Mouse (Mus musculus) hindbrain, embryonic 12.5 days (tissue): ENCODE data around the gene Hyal1. TPM values are rescaled to one million over a fixed set of nuclear protein-coding genes. Genes with fewer than 3 reads are reported as not detected.

Source experiments
- ATAC-seq: fragments of 200-750 bp; cut with Nextera tagmentation; 2 replicates; pipeline ENCODE4 v1.8.0; 2017; ENCODE audit warnings: moderate TSS enrichment; ENCODE audit not compliant: low FRiP score
- H3K27ac ChIP-seq: fragments of 300-500 bp; sonication (generic); 2 replicates; pipeline ENCODE4 v1.5.1; 2016; ENCODE audit warnings: mild to moderate bottlenecking
- H3K27me3 ChIP-seq: fragments of 300-500 bp; sonication (generic); 2 replicates; pipeline ENCODE4 v1.6.1; 2016; ENCODE audit warnings: mild to moderate bottlenecking
- H3K36me3 ChIP-seq: fragments of 300-500 bp; sonication (generic); 2 replicates; pipeline ENCODE4 v1.6.1; 2016; ENCODE audit warnings: mild to moderate bottlenecking
- H3K4me1 ChIP-seq: fragments of 300-500 bp; sonication (generic); 2 replicates; pipeline ENCODE4 v1.6.1; 2016
- H3K4me2 ChIP-seq: fragments of 300-500 bp; sonication (generic); replicated peaks from 2 replicates; pipeline ENCODE4 v1.6.1; 2016; ENCODE audit warnings: mild to moderate bottlenecking
- H3K4me3 ChIP-seq: fragments of 300-500 bp; sonication (generic); 2 replicates; pipeline ENCODE4 v1.5.1; 2016; ENCODE audit warnings: mild to moderate bottlenecking
- H3K9ac ChIP-seq: fragments of 300-500 bp; sonication (generic); 2 replicates; pipeline ENCODE4 v1.6.1; 2016; ENCODE audit warnings: mild to moderate bottlenecking, moderate library complexity
- H3K9me3 ChIP-seq: fragments of 300-500 bp; sonication (generic); replicated peaks from 2 replicates; pipeline ENCODE4 v1.6.1; 2016; ENCODE audit warnings: mild to moderate bottlenecking
- WGBS: fragments of 180-500 bp; shearing (Covaris S2); methylation state at CpG from one replicate; pipeline ENCODE4 v1.1.7; 2016; 5-methylcytosine and 5-hydroxymethylcytosine counted together
- polyA plus RNA-seq: library from polyadenylated mRNA; unstranded; fragments of >200 nt; fragmentation: Nextera tagmentation; extraction: Ambion mirVana; gene quantifications from 2 replicates; pipeline ENCODE4 v1.2.1, GENCODE M21; 2016

The Hyal1 gene
- polyA plus RNA-seq, 1 experiment from 2014 or later: 8.1 TPM

GRCm38 (mm10) chr9:107580501-107581317 is 4.0 kb downstream of the Hyal1 start, which contains the start of gene Hyal3:
Gene Hyal3, plus strand, starts transcription at chr9:107580818.
- no peaks in the 10 kb centered on the region for H3K9me3 ChIP-seq
- peak within 1 kb of the TSS; percentile 97 for H3K4me2 ChIP-seq
- peak within 1 kb of the TSS; percentile 84 for H3K27ac ChIP-seq
- peak within 1 kb of the TSS; percentile 63 for H3K4me3 ChIP-seq
- peak; percentile 76 for ATAC-seq
- peaks cover 9% of the 10 kb centered on the region for H3K36me3 ChIP-seq
- H3K9ac ChIP-seq: peak within 1 kb of the TSS; percentile 79
- H3K4me1 ChIP-seq: peaks cover 33% of the 10 kb centered on the region
- under 1% methylated on average over 32 of the region's 32 CpGs for WGBS
- no peaks in the 10 kb centered on the region for H3K27me3 ChIP-seq

GRCm38 (mm10) chr9:107581584-107581983 is 4.9 kb downstream of the Hyal1 start:
- H3K4me3 ChIP-seq: peak overlapping the region; percentile 63
- H3K27ac ChIP-seq: peak overlapping the region; percentile 84; the same call in 1 of the 2 replicates
- peak overlapping the region; percentile 79; the same call in 1 of the 2 replicates for H3K9ac ChIP-seq
- H3K36me3 ChIP-seq: peaks cover 9% of the 10 kb centered on the region
- H3K4me2 ChIP-seq: peak overlapping the region; percentile 97
- no peaks in the 10 kb centered on the region for H3K9me3 ChIP-seq
- ATAC-seq: no peak
- peaks cover 30% of the 10 kb centered on the region for H3K4me1 ChIP-seq
- no peaks in the 10 kb centered on the region for H3K27me3 ChIP-seq
- WGBS: 78% methylated on average over 4 of the region's 4 CpGs

- H3K9me3 ChIP-seq: no peaks in the 10 kb centered on the region
- no peak for ATAC-seq
- H3K4me2 ChIP-seq: no peak overlapping the region
- peaks cover 22% of the 10 kb centered on the region for H3K4me1 ChIP-seq
- H3K4me3 ChIP-seq: no peak overlapping the region
- no peak overlapping the region for H3K9ac ChIP-seq
- 87% methylated on average over 7 of the region's 7 CpGs for WGBS
- H3K27me3 ChIP-seq: no peaks in the 10 kb centered on the region
- H3K27ac ChIP-seq: no peak overlapping the region
- peaks cover 9% of the 10 kb centered on the region for H3K36me3 ChIP-seq
Measured at GRCm38 (mm10) chr9:107582509-107583062, 5.9 kb downstream of the Hyal1 start.

- H3K27me3 ChIP-seq: no peaks in the 10 kb centered on the region
- H3K9me3 ChIP-seq: no peaks in the 10 kb centered on the region
- no peak overlapping the region for H3K4me2 ChIP-seq
- no peak for ATAC-seq
- H3K9ac ChIP-seq: no peak overlapping the region
- H3K36me3 ChIP-seq: peaks cover 9% of the 10 kb centered on the region
- no peak overlapping the region for H3K27ac ChIP-seq
- 94% methylated on average over 14 of the region's 14 CpGs for WGBS
- no peak overlapping the region for H3K4me3 ChIP-seq
- H3K4me1 ChIP-seq: peaks cover 25% of the 10 kb centered on the region
Measured at GRCm38 (mm10) chr9:107583174-107583573, 6.4 kb downstream of the Hyal1 start.

GRCm38 (mm10) chr9:107586504-107586903 is 9.8 kb downstream of the Hyal1 start:
- H3K4me1 ChIP-seq: peaks cover 18% of the 10 kb centered on the region
- H3K4me3 ChIP-seq: no peak overlapping the region
- H3K36me3 ChIP-seq: peaks cover 27% of the 10 kb centered on the region
- 91% methylated on average over 5 of the region's 5 CpGs for WGBS
- H3K9me3 ChIP-seq: no peaks in the 10 kb centered on the region
- no peaks in the 10 kb centered on the region for H3K27me3 ChIP-seq
- H3K9ac ChIP-seq: no peak overlapping the region
- no peak for ATAC-seq
- no peak overlapping the region for H3K27ac ChIP-seq
- no peak overlapping the region for H3K4me2 ChIP-seq

GRCm38 (mm10) chr9:107586974-107587832 is 10.5 kb downstream of the Hyal1 start, which contains the start of gene Ifrd2:
Gene Ifrd2, plus strand, starts transcription at chr9:107587642.
- Histone ChIP-seq H3K9ac (peak within 1 kb of the TSS; percentile 61), H3K27me3 (no peaks in the 10 kb centered on the region), H3K27ac (no peak within 1 kb of the TSS), H3K9me3 (no peaks in the 10 kb centered on the region), H3K4me3 (peak within 1 kb of the TSS; percentile 60), H3K36me3 (peaks cover 34% of the 10 kb centered on the region), H3K4me1 (peaks cover 13% of the 10 kb centered on the region), H3K4me2 (peak within 1 kb of the TSS; percentile 86)
- WGBS: 14% methylated on average over 46 of the region's 46 CpGs
- peak; percentile 98 for ATAC-seq

- Histone ChIP-seq H3K9ac (peak overlapping the region; percentile 61), H3K9me3 (no peaks in the 10 kb centered on the region), H3K36me3 (peaks cover 42% of the 10 kb centered on the region), H3K4me1 (peaks cover 13% of the 10 kb centered on the region), H3K4me2 (peak overlapping the region; percentile 86), H3K27me3 (no peaks in the 10 kb centered on the region), H3K27ac (no peak overlapping the region), H3K4me3 (peak overlapping the region; percentile 60)
- ATAC-seq: no peak; the same call in 1 of the 2 replicates
- WGBS: 7% methylated on average over 33 of the region's 33 CpGs
Measured at GRCm38 (mm10) chr9:107587833-107588639, 11.3 kb downstream of the Hyal1 start.

- H3K27ac ChIP-seq: no peak overlapping the region
- no peak overlapping the region for H3K4me3 ChIP-seq
- H3K4me2 ChIP-seq: no peak overlapping the region
- H3K36me3 ChIP-seq: peaks cover 41% of the 10 kb centered on the region
- no peak for ATAC-seq
- WGBS: 92% methylated on average over 25 of the region's 25 CpGs
- no peaks in the 10 kb centered on the region for H3K27me3 ChIP-seq
- peaks cover 13% of the 10 kb centered on the region for H3K4me1 ChIP-seq
- H3K9me3 ChIP-seq: no peaks in the 10 kb centered on the region
- H3K9ac ChIP-seq: no peak overlapping the region
Measured at GRCm38 (mm10) chr9:107590058-107590772, 13.5 kb downstream of the Hyal1 start.

GRCm38 (mm10) chr9:107590773-107591060 is 14.0 kb downstream of the Hyal1 start:
- Histone ChIP-seq H3K4me3 (no peak overlapping the region), H3K27ac (no peak overlapping the region), H3K27me3 (no peaks in the 10 kb centered on the region), H3K9me3 (no peaks in the 10 kb centered on the region), H3K4me2 (no peak overlapping the region), H3K36me3 (peaks cover 41% of the 10 kb centered on the region), H3K4me1 (peaks cover 13% of the 10 kb centered on the region), H3K9ac (no peak overlapping the region)
- WGBS: 94% methylated on average over 6 of the region's 6 CpGs
- ATAC-seq: no peak

- Histone ChIP-seq H3K9me3 (no peaks in the 10 kb centered on the region), H3K9ac (no peak overlapping the region), H3K4me2 (no peak overlapping the region), H3K4me1 (peaks cover 8% of the 10 kb centered on the region), H3K4me3 (no peak overlapping the region), H3K27ac (no peak overlapping the region), H3K36me3 (peaks cover 41% of the 10 kb centered on the region), H3K27me3 (no peaks in the 10 kb centered on the region; the same call in 1 of the 2 replicates)
- ATAC-seq: no peak
- WGBS: 81% methylated on average over 11 of the region's 11 CpGs
Measured at GRCm38 (mm10) chr9:107593101-107593976, 16.6 kb downstream of the Hyal1 start.
